Mouse (Mus musculus) olfactory bulb, adult 2 months (tissue): Measurements from ENCODE around the gene Rasa3. TPM values are rescaled to one million over a fixed set of nuclear protein-coding genes. Genes with fewer than 3 reads are reported as not detected.

Experiments
- H3K27ac ChIP-seq: fragments of 200-500 bp; 2 replicates; pipeline ENCODE4 v1.5.1; 2012; ENCODE audit warnings: low read depth, low read length; ENCODE audit not compliant: insufficient read depth
- H3K4me1 ChIP-seq: fragments of 200-500 bp; 2 replicates; pipeline ENCODE4 v1.6.1; 2012; ENCODE audit warnings: low read length; ENCODE audit not compliant: control insufficient read depth, insufficient read depth
- H3K4me3 ChIP-seq: fragments of 200-500 bp; 2 replicates; pipeline ENCODE4 v1.5.1; 2012; ENCODE audit warnings: mild to moderate bottlenecking, low read depth, low read length, moderate library complexity; ENCODE audit not compliant: insufficient read depth
- CTCF ChIP-seq: fragments of 200-500 bp; IDR thresholded peaks from 2 replicates; pipeline ENCODE4 v1.5.1; 2012; ENCODE audit warnings: low read depth, mild to moderate bottlenecking, low read length, moderate library complexity; ENCODE audit not compliant: insufficient read depth
- POLR2A ChIP-seq: fragments of 200-500 bp; IDR thresholded peaks from 2 replicates; pipeline ENCODE4 v1.6.1; 2012; ENCODE audit warnings: mild to moderate bottlenecking, low read depth, low read length, moderate library complexity; ENCODE audit not compliant: insufficient read depth
- WGBS: fragments of 180-500 bp; shearing (Covaris S2); methylation state at CpG from one replicate; pipeline ENCODE4 v1.1.7; 2018; 5-methylcytosine and 5-hydroxymethylcytosine counted together
- polyA plus RNA-seq: library from polyadenylated mRNA; stranded (reverse); fragments of >200 nt; gene quantifications from 2 replicates; pipeline ENCODE4 v1.2.4, GENCODE M21; 2012; ENCODE audit warnings: low replicate concordance; ENCODE audit not compliant: missing spikeins, insufficient read depth, insufficient read length

The Rasa3 gene
- polyA plus RNA-seq, 1 experiment = not detected

GRCm38 (mm10) chr8:13562118-13562517, 115.3 kb downstream of the Rasa3 start, which contains the start of gene 1700029H14Rik:
1700029H14Rik (minus strand) TSS chr8:13562461.
- TF ChIP-seq POLR2A (no peak), CTCF (no peak)
- peaks cover 3% of the 10 kb centered on the region; the same call in 1 of the 2 replicates for H3K4me1 ChIP-seq
- H3K4me3 ChIP-seq = no peak within 1 kb of the TSS
- WGBS = 42% methylated on average over 13 of the region's 13 CpGs
- no peak within 1 kb of the TSS for H3K27ac ChIP-seq

GRCm38 (mm10) chr8:13557526-13557925, 119.9 kb downstream of the Rasa3 start:
- WGBS = 91% methylated on average over 2 of the region's 2 CpGs
- Histone ChIP-seq H3K4me1 (peaks cover 3% of the 10 kb centered on the region; the same call in 1 of the 2 replicates), H3K4me3 (no peak overlapping the region), H3K27ac (no peak overlapping the region)
- no peak for TF ChIP-seq POLR2A
- no peak for TF ChIP-seq CTCF

- H3K4me1 ChIP-seq = peaks cover 21% of the 10 kb centered on the region
- TF ChIP-seq CTCF (no peak), POLR2A (no peak)
- 96% methylated on average over 6 of the region's 6 CpGs for WGBS
- no peak overlapping the region for H3K4me3 ChIP-seq
- no peak overlapping the region for H3K27ac ChIP-seq
These were observed 125.9 kb downstream of the Rasa3 start for GRCm38 (mm10) chr8:13551574-13551830.

GRCm38 (mm10) chr8:13550718-13551573, 126.5 kb downstream of the Rasa3 start:
- WGBS = 49% methylated on average over 9 of the region's 9 CpGs
- no peak overlapping the region for H3K4me3 ChIP-seq
- peaks cover 21% of the 10 kb centered on the region for H3K4me1 ChIP-seq
- TF ChIP-seq POLR2A = no peak
- TF ChIP-seq CTCF = peak; percentile 72
- no peak overlapping the region for H3K27ac ChIP-seq

GRCm38 (mm10) chr8:13548831-13549230, 128.6 kb downstream of the Rasa3 start:
- H3K4me3 ChIP-seq = no peak overlapping the region
- no peak for TF ChIP-seq CTCF
- no peak for TF ChIP-seq POLR2A
- no peak overlapping the region for H3K27ac ChIP-seq
- 31% methylated on average over 9 of the region's 9 CpGs for WGBS
- H3K4me1 ChIP-seq = peaks cover 21% of the 10 kb centered on the region

GRCm38 (mm10) chr8:13548235-13548634, 129.2 kb downstream of the Rasa3 start:
- Histone ChIP-seq H3K4me3 (no peak overlapping the region), H3K4me1 (peaks cover 21% of the 10 kb centered on the region), H3K27ac (no peak overlapping the region)
- 43% methylated on average over 4 of the region's 4 CpGs for WGBS
- TF ChIP-seq POLR2A (no peak), CTCF (peak; percentile 24; the same call in 1 of the 2 replicates)

GRCm38 (mm10) chr8:13546421-13546820, 131.0 kb downstream of the Rasa3 start:
- H3K4me3 ChIP-seq = no peak overlapping the region
- 92% methylated on average over 4 of the region's 4 CpGs for WGBS
- no peak overlapping the region for H3K27ac ChIP-seq
- TF ChIP-seq POLR2A (no peak), CTCF (no peak)
- H3K4me1 ChIP-seq = peaks cover 14% of the 10 kb centered on the region

- 64% methylated on average over 5 of the region's 5 CpGs for WGBS
- TF ChIP-seq POLR2A (no peak), CTCF (no peak)
- no peak overlapping the region for H3K4me3 ChIP-seq
These were observed 135.9 kb downstream of the Rasa3 start for GRCm38 (mm10) chr8:13541526-13541925.

GRCm38 (mm10) chr8:13540122-13540521, 137.3 kb downstream of the Rasa3 start:
- 91% methylated on average over 5 of the region's 5 CpGs for WGBS
- no peak overlapping the region for H3K27ac ChIP-seq
- TF ChIP-seq POLR2A (no peak), CTCF (no peak)
- peaks cover 6% of the 10 kb centered on the region for H3K4me1 ChIP-seq
- no peak overlapping the region for H3K4me3 ChIP-seq

More at GRCm38 (mm10) chr8:13541526-13541925, 135.9 kb downstream of the Rasa3 start:
- H3K4me1 ChIP-seq = peaks cover 6% of the 10 kb centered on the region
- H3K27ac ChIP-seq = no peak overlapping the region

GRCm38 (mm10) chr8:13538821-13539220, 138.6 kb downstream of the Rasa3 start:
- H3K4me1 ChIP-seq = peaks cover 6% of the 10 kb centered on the region
- WGBS = 31% methylated on average over 6 of the region's 6 CpGs
- no peak overlapping the region for H3K4me3 ChIP-seq
- H3K27ac ChIP-seq = no peak overlapping the region
- no peak for TF ChIP-seq POLR2A
- TF ChIP-seq CTCF = no peak
